Mouse (Mus musculus) heart, embryonic 10.5 days (tissue): Measurements from ENCODE around the gene Gm20517. TPM values are rescaled to one million over a fixed set of nuclear protein-coding genes. Genes with fewer than 3 reads are reported as not detected.

Source experiments
- DNase-seq: peaks from one replicate; pipeline ENCODE4 v3.0.0-alpha.2; 2017; ENCODE audit warnings: low spot score
- H3K27ac ChIP-seq: fragments of 300-500 bp; sonication (generic); 2 replicates; pipeline ENCODE4 v1.5.1; 2016; ENCODE audit warnings: mild to moderate bottlenecking
- H3K27me3 ChIP-seq: fragments of 300-500 bp; sonication (generic); 2 replicates; pipeline ENCODE4 v1.6.1; 2016; ENCODE audit warnings: mild to moderate bottlenecking; ENCODE audit not compliant: poor library complexity, insufficient read depth, severe bottlenecking
- H3K36me3 ChIP-seq: fragments of 300-500 bp; sonication (generic); 2 replicates; pipeline ENCODE4 v1.6.1; 2016; ENCODE audit warnings: mild to moderate bottlenecking, moderate library complexity
- H3K4me1 ChIP-seq: fragments of 300-500 bp; sonication (generic); 2 replicates; pipeline ENCODE4 v1.6.1; 2016; ENCODE audit warnings: mild to moderate bottlenecking
- H3K4me3 ChIP-seq: fragments of 300-500 bp; sonication (generic); 2 replicates; pipeline ENCODE4 v1.5.1; 2016; ENCODE audit warnings: mild to moderate bottlenecking, moderate library complexity
- H3K9me3 ChIP-seq: fragments of 300-500 bp; sonication (generic); 2 replicates; pipeline ENCODE4 v1.6.1; 2016; ENCODE audit warnings: mild to moderate bottlenecking, moderate library complexity
- WGBS: fragments of 180-500 bp; shearing (Covaris S2); methylation state at CpG from one replicate; pipeline ENCODE4 v1.1.7; 2016; 5-methylcytosine and 5-hydroxymethylcytosine counted together
- polyA plus RNA-seq: library from polyadenylated mRNA; unstranded; fragments of >200 nt; fragmentation: Nextera tagmentation; extraction: Ambion mirVana; gene quantifications from 2 replicates; pipeline ENCODE4 v1.2.1, GENCODE M21; 2016

The Gm20517 gene
- polyA plus RNA-seq, 1 experiment from 2014 or later, result 1.6 TPM

GRCm38 (mm10) chr17:47588517-47588916, 22.9 kb upstream of the Gm20517 start:
- Histone ChIP-seq H3K4me1 (peaks cover 7% of the 10 kb centered on the region; the same call in 1 of the 2 replicates), H3K9me3 (no peaks in the 10 kb centered on the region)
- WGBS, result 82% methylated on average over 8 of the region's 8 CpGs

DNA sequence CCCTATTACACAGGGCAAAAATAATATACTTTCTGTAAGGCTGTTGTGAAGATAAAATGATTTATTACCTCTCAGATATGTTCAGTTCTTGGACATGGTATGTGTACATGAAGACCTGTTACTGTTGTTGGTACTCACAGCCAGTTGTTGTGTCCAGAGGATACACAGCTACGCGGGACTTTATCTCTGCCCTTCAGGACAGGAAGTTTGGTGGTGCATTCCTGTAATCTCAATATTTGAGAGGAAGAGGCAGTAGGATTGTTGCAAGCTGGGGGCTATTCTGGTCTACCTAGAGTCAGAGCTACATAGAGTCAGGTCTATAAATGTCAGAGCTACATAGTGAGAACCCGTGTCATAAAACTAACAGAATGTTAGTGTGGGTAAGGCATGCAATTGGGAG, 20.3 kb upstream of the Gm20517 start:
- Histone ChIP-seq H3K36me3 (0 out of 2 replicates have a peak, but pooled peaks cover 6% of the 10 kb centered on the region), H3K27me3 (no peaks in the 10 kb centered on the region), H3K9me3 (no peaks in the 10 kb centered on the region), H3K4me1 (peaks cover 19% of the 10 kb centered on the region), H3K27ac (no peak overlapping the region), H3K4me3 (no peak overlapping the region)
- no peak for DNase-seq
- 47% methylated on average over 3 of the region's 3 CpGs for WGBS

More at GRCm38 (mm10) chr17:47588517-47588916, 22.9 kb upstream of the Gm20517 start:
- no peaks in the 10 kb centered on the region for H3K36me3 ChIP-seq
- no peak for DNase-seq
- H3K4me3 ChIP-seq, result no peak overlapping the region
- H3K27me3 ChIP-seq, result no peaks in the 10 kb centered on the region
- H3K27ac ChIP-seq, result no peak overlapping the region

DNA sequence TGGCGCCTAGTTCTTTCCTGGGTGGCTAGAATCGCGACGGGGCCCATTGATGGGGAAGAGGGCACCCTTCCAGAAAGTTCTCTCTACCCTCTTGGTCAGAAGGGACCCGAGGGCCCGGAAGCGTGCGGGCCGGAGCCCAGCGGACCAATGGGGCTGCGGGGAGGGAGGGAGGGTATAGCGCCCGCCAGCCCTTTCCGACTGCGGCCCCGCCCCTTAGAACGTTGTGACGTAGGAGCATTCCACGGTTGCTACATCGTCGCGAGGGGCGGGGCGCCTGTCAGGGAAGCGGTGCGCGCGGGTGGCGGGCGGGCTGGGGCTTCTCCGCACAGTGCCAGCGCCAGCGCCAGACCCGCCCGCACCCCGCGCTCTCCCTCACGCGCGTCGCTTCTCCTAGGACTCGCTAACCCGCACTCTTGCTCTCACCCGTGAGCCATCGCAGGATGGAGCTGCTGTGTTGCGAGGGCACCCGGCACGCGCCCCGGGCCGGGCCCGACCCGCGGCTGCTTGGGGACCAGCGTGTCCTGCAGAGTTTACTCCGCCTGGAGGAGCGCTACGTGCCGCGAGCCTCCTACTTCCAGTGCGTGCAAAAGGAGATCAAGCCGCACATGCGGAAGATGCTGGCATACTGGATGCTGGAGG, 18.1 kb upstream of the Gm20517 start:
- DNase-seq, result peak; percentile 97

DNA sequence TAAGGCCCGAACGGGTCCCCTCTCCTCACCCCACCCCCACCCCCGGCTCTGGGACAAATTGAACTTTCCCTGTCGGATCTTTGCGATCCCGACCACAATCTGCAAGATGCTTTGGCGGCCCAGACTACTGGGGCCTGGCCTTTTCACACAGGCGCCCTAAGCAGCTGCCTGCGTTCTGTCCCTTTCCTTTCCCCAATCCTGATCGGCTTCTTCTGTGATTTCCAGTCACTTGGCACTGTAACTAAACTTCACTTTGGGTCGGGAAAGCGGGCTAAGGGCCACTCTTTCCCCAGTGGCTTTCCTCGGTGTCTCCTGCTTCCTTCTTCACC, 17.6 kb upstream of the Gm20517 start:
- Histone ChIP-seq H3K27ac (peak overlapping the region; percentile 99), H3K4me3 (peak overlapping the region; percentile 96), H3K36me3 (peaks cover 33% of the 10 kb centered on the region), H3K27me3 (no peaks in the 10 kb centered on the region), H3K4me1 (peaks cover 44% of the 10 kb centered on the region), H3K9me3 (no peaks in the 10 kb centered on the region)
- under 1% methylated on average over 13 of the region's 13 CpGs for WGBS
- no peak for DNase-seq

More for the DNA sequence above, 18.1 kb upstream of the Gm20517 start:
- under 1% methylated on average over 63 of the region's 63 CpGs for WGBS
- Histone ChIP-seq H3K4me1 (peaks cover 40% of the 10 kb centered on the region), H3K36me3 (peaks cover 28% of the 10 kb centered on the region), H3K27me3 (no peaks in the 10 kb centered on the region), H3K9me3 (no peaks in the 10 kb centered on the region), H3K4me3 (peak overlapping the region; percentile 96), H3K27ac (peak overlapping the region; percentile 99)

DNA sequence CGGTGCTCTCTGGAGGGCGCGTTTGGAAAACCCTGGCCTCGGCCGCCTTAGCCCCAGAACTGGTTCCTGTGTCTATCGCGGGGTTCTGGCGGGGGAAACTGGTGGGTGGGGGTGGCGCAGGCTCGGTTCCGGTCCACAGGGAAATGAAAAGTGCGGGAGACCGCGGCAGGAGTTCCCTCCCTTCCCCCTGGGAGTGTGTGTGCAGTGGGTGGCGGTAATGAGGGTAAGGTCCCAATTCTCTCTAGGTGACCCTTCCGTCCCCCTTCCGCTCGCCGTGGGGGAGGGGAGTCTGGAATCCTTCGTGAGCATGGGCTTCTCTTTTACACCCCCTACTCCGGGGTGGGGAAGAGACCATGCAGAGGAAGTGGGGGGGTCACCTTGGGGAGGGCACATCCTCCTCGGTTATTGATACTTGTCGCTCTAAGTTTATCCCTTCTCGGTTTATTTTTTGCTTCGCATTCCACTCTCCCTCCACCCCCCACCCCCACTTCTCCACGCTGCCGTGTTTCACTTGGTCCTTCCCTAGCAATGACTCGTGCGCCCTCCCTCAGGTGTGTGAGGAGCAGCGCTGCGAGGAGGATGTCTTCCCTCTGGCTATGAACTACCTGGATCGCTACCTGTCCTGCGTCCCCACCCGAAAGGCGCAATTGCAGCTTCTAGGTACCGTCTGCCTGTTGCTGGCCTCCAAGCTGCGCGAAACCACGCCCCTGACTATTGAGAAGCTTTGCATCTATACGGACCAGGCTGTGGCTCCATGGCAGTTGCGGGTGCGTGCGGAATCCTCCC, 17.0 kb upstream of the Gm20517 start:
- DNase-seq, result peak; percentile 86
- WGBS, result under 1% methylated on average over 42 of the region's 43 CpGs
- H3K27me3 ChIP-seq, result no peaks in the 10 kb centered on the region

GRCm38 (mm10) chr17:47594969-47595247, 16.5 kb upstream of the Gm20517 start:
- WGBS, result 0% methylated on average over 9 of the region's 9 CpGs
- H3K9me3 ChIP-seq, result no peaks in the 10 kb centered on the region
- peaks cover 50% of the 10 kb centered on the region for H3K4me1 ChIP-seq
- peak overlapping the region; percentile 96 for H3K4me3 ChIP-seq
- DNase-seq, result no peak
- no peaks in the 10 kb centered on the region for H3K27me3 ChIP-seq
- H3K36me3 ChIP-seq, result peaks cover 44% of the 10 kb centered on the region
- H3K27ac ChIP-seq, result peak overlapping the region; percentile 99

More for the DNA sequence above, 17.0 kb upstream of the Gm20517 start:
- peak overlapping the region; percentile 96 for H3K4me3 ChIP-seq
- H3K9me3 ChIP-seq, result no peaks in the 10 kb centered on the region
- peaks cover 38% of the 10 kb centered on the region for H3K36me3 ChIP-seq
- peaks cover 45% of the 10 kb centered on the region for H3K4me1 ChIP-seq
- peak overlapping the region; percentile 99 for H3K27ac ChIP-seq

GRCm38 (mm10) chr17:47595248-47596161, 15.9 kb upstream of the Gm20517 start:
- under 1% methylated on average over 21 of the region's 21 CpGs for WGBS
- Histone ChIP-seq H3K4me1 (peaks cover 50% of the 10 kb centered on the region), H3K27ac (peak overlapping the region; percentile 99), H3K36me3 (peaks cover 50% of the 10 kb centered on the region), H3K9me3 (no peaks in the 10 kb centered on the region), H3K4me3 (peak overlapping the region; percentile 96), H3K27me3 (no peaks in the 10 kb centered on the region)
- peak; percentile 97 for DNase-seq

- Histone ChIP-seq H3K36me3 (peaks cover 58% of the 10 kb centered on the region), H3K27ac (peak overlapping the region; percentile 99), H3K27me3 (no peaks in the 10 kb centered on the region), H3K9me3 (no peaks in the 10 kb centered on the region), H3K4me3 (peak overlapping the region; percentile 96), H3K4me1 (peaks cover 50% of the 10 kb centered on the region)
- DNase-seq, result no peak
- 32% methylated on average over 6 of the region's 6 CpGs for WGBS
These were observed 15.1 kb upstream of the Gm20517 start for GRCm38 (mm10) chr17:47596162-47596838.

- 64% methylated on average over 5 of the region's 5 CpGs for WGBS
- H3K4me1 ChIP-seq, result peaks cover 50% of the 10 kb centered on the region
- no peak for DNase-seq
- H3K9me3 ChIP-seq, result no peaks in the 10 kb centered on the region
- peaks cover 63% of the 10 kb centered on the region for H3K36me3 ChIP-seq
- H3K27ac ChIP-seq, result peak overlapping the region; percentile 99
- H3K4me3 ChIP-seq, result peak overlapping the region; percentile 96
- H3K27me3 ChIP-seq, result no peaks in the 10 kb centered on the region
These were observed 14.6 kb upstream of the Gm20517 start for GRCm38 (mm10) chr17:47596839-47597164.

GRCm38 (mm10) chr17:47597261-47597660, 14.1 kb upstream of the Gm20517 start:
- Histone ChIP-seq H3K36me3 (peaks cover 67% of the 10 kb centered on the region), H3K4me3 (peak overlapping the region; percentile 96)
- WGBS, result 58% methylated on average over 13 of the region's 13 CpGs

GRCm38 (mm10) chr17:47597838-47598579, 13.4 kb upstream of the Gm20517 start:
- H3K4me3 ChIP-seq, result peak overlapping the region; percentile 96; the same call in 1 of the 2 replicates
- WGBS, result 14% methylated on average over 10 of the region's 10 CpGs

More at GRCm38 (mm10) chr17:47597261-47597660, 14.1 kb upstream of the Gm20517 start:
- Histone ChIP-seq H3K9me3 (no peaks in the 10 kb centered on the region), H3K27me3 (no peaks in the 10 kb centered on the region), H3K27ac (peak overlapping the region; percentile 99), H3K4me1 (peaks cover 50% of the 10 kb centered on the region)
- no peak for DNase-seq

More at GRCm38 (mm10) chr17:47597838-47598579, 13.4 kb upstream of the Gm20517 start:
- peak; percentile 94 for DNase-seq
- Histone ChIP-seq H3K4me1 (peaks cover 45% of the 10 kb centered on the region), H3K9me3 (no peaks in the 10 kb centered on the region), H3K36me3 (peaks cover 73% of the 10 kb centered on the region), H3K27me3 (no peaks in the 10 kb centered on the region), H3K27ac (peak overlapping the region; percentile 99)
